Mouse (Mus musculus): ENCODE data around the gene Hectd3. TPM values are rescaled to one million over a fixed set of nuclear protein-coding genes. Genes with fewer than 3 reads are reported as not detected.

The Hectd3 gene
- polyA plus RNA-seq, 1 experiment from 2014 or later = 10.8 TPM

Other genes with a start within 250 kb of the Hectd3 start
- 33.0 and 34.2 TPM in 2 replicates for gene Toe1, start 187.7 kb upstream of the Hectd3 start, polyA plus RNA-seq (2014; fragmentation: Nextera tagmentation; extraction: Ambion mirVana)
- gene Mutyh, start 187.6 kb upstream of the Hectd3 start, polyA plus RNA-seq (2014; fragmentation: Nextera tagmentation; extraction: Ambion mirVana) = 9.3 and 11.1 TPM in 2 replicates
- 1.2 and 1.4 TPM in 2 replicates for gene Hpdl, start 173.6 kb upstream of the Hectd3 start, polyA plus RNA-seq (2014; fragmentation: Nextera tagmentation; extraction: Ambion mirVana)
- gene Zswim5, start 117.9 kb upstream of the Hectd3 start, polyA plus RNA-seq (2014; fragmentation: Nextera tagmentation; extraction: Ambion mirVana) = 0.23 and 0.29 TPM in 2 replicates
- gene Urod, start 904 bp upstream of the Hectd3 start, polyA plus RNA-seq (2014; fragmentation: Nextera tagmentation; extraction: Ambion mirVana) = 344 and 350 TPM in 2 replicates
- gene Eif2b3, start 24.1 kb downstream of the Hectd3 start, polyA plus RNA-seq (2014; fragmentation: Nextera tagmentation; extraction: Ambion mirVana) = 69.9 and 80.4 TPM in 2 replicates
- 1.4 and 1.8 TPM in 2 replicates for gene Ptch2, start 100.8 kb downstream of the Hectd3 start, polyA plus RNA-seq (2014; fragmentation: Nextera tagmentation; extraction: Ambion mirVana)
- gene Btbd19, start 130.4 kb downstream of the Hectd3 start, polyA plus RNA-seq (2014; fragmentation: Nextera tagmentation; extraction: Ambion mirVana) = 8.3 and 8.5 TPM in 2 replicates
- not detected in 2 replicates for gene Tctex1d4, start 131.5 kb downstream of the Hectd3 start, polyA plus RNA-seq (2014; fragmentation: Nextera tagmentation; extraction: Ambion mirVana)
- 2.4 and 2.5 TPM in 2 replicates for gene Plk3, start 138.6 kb downstream of the Hectd3 start, polyA plus RNA-seq (2014; fragmentation: Nextera tagmentation; extraction: Ambion mirVana)
- 1,349 and 1,481 TPM in 2 replicates for gene Rps8, start 160.9 kb downstream of the Hectd3 start, polyA plus RNA-seq (2014; fragmentation: Nextera tagmentation; extraction: Ambion mirVana)
- gene Kif2c, start 187.3 kb downstream of the Hectd3 start, polyA plus RNA-seq (2014; fragmentation: Nextera tagmentation; extraction: Ambion mirVana) = 57.3 and 68.0 TPM in 2 replicates